Mouse (Mus musculus) cerebellum, adult 9-10 months (tissue): Measurements from ENCODE around the gene Cntn1.

Experiments used
- DNase-seq: peaks from one replicate; pipeline ENCODE4 v3.0.0; 2022

The Cntn1 gene

DNA sequence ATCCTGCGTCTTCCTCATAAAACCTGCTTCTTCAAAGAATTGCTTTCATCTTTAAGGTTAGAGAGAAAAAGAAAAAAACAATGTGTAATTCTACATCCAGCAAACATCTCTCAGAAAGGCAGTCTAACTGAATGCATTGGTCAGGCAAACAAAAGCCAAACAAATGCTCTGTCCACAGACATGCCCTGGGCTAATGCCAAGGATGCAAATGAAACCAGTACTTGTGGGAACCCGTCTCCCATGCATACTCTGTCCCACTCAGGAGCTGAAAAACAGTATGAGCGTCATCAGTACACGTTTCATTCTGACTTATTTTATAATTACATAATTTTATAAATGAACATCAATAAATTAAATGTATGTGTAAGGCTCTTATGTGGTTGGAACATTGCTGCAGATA lies 91.0 kb downstream of the Cntn1 start:
- DNase-seq, result peak; percentile 60

DNA sequence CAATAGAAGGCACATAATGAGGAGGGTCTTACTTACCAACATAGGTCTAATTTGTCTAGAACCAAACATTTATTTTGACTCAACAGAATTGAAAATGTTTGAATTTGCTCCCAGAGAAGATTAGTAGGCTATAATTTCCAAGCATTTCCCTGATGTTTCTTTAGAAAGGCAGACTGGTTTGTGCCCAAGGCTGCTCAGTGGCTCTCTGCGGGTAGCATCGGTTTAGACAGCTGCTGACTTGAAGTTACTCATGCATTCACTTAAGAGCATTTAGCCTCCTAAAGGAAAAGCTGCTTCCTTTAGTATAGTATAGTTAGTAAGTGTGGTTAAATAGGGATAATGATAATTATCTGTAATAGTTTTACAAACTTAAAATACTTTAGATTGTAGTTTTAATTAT lies 104.0 kb downstream of the Cntn1 start:
- no peak for DNase-seq

DNA sequence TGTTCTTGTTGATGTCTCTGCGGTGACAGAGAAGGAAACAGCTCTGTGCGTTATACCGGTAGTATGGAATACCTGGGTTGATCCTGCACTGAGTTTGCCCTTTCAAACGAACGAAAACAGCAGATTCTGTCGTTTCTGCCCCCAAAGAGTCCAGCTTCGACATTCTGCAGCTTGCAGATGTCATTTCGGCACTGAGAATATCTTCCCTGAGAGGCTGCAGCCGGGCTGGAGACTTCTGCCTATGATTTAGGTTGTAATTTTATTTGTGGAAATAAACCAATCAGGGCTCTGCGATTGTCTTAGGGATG lies 109.8 kb downstream of the Cntn1 start:
- no peak for DNase-seq

DNA sequence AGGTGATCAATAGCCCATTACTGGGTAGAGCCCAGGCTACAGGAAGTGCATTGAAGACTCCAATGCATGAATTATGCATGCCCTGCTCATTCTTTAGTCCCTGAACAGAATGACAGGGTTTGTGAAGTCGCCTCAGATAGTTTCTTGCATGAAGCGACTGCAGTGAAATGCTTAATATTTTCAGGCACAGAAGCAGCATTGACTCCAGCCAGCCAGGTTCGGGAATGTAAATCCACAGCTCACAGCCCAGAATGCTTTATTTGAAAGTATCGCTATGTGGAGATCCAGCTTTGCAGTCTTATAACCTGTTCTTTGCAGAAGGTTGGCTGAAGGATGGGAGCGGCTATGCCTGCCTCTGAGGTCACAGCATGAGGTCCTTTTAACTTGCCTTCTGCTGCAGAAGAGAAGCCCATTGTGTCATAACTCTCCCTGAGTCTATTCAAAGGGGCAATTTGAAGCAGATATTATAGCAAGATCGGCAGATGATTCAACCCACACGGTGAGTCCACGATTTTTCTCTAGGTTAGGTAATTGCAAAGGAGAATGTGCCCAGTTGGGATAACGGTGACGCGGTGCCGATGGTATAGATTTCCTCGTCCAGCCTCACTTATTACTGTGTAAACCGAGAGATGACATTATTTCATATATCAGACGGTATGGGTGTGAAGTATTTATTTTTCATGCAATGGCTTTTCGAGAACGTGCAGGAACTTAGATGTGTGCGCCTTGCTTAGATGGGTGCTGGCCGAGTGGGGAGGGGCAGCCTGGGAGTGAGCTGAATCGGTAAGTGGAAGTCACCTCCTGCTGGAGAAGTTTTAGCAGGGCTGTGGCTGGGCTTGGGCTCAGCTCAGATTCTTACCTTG lies 110.4 kb downstream of the Cntn1 start:
- DNase-seq, result peak; percentile 75

DNA sequence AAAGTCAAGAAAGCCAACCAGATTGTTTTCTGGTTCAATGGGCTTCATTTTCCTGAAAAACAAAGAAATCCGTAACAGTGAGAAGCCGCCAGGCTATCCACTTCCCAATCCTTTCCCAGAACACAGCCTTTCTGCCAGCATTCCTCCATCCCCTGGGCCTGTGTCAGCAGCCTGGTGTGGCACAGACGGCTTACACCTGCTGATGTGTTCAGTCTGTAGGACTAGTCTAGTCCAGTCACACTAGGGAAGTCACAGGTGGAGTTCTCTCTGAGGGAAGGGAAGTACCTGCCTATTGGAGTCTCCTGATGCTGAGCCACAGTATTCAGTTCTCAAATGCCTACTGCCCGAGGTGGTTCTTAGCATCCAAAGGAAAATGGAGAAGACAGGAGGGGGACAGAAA lies 111.9 kb downstream of the Cntn1 start:
- peak; percentile 57 for DNase-seq

DNA sequence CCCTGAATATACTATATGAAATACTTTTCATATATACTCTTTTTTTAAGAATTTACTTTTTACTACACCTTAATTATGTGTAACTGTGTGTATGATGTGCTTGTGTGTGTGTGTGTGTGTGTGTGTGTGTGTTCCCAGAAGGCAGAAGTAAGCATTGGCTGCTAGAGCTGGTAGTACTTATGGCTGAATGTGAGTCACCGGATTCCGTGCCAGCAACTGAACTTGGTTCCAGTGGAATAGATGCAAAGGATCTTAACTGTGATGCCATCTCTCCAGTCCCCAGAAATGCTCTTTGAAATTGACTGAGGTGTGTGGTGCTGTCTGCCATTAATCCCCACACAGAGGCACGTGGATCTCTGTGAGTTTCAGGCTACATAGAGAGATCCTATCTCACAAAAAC lies 113.2 kb downstream of the Cntn1 start:
- peak; percentile 61 for DNase-seq

DNA sequence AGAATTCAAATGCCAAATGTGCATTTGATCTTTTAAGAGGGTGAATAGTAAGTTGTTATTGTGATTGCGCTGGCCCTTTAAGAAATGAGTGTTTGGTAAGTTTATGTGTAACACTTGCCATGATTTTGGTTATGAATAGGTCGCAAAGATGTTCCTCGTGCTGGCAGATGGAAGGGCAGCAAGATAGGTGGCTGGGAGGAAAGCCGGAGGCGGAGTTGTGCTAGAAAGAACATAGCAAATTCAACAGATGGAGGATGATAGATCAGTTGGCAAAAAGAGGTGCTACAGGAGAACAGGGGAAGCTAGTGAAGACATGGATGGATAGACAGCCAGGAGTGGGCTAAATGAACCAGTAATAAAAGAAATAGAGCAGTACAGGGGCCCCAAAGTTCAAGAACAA lies 115.3 kb downstream of the Cntn1 start:
- peak; percentile 92 for DNase-seq

DNA sequence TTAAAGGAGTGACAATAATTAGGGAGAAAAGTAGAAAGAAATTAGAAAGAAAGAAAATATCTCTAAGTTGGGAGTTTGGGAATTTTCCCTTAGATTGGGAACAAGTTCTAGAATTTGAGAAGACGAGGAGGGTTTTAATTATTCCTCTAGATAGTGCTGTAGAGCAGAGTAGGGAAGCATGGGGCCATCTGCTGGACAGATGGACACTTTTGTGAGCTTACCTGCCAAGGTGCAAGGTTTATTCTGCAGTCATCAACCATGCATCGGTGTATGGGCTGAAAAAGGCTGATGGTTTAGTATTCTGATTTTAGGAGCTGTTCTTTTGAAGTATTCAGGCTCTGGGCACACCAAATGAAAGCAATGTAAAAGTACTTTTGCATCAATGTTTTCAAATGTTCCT lies 124.8 kb downstream of the Cntn1 start:
- DNase-seq, result peak; percentile 74

DNA sequence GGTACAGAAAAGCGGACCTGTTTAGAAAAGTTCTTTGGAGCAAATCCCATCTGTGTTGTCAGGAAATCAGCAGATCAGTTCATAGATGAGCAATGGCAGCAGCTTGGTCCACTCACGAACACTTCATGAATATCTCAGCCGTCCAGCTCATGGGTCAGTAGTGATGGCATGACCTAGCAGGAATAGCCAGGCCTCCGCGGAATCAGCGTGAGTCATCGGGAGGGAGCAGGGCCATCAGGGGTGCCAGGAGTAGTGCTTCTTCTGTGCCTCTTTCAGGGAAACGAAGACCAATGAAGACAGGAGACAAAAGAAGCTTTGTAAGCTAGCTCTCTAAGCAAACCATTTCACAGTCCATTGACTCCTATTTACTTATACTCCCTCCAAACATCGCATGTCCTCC lies 126.4 kb downstream of the Cntn1 start:
- no peak for DNase-seq

DNA sequence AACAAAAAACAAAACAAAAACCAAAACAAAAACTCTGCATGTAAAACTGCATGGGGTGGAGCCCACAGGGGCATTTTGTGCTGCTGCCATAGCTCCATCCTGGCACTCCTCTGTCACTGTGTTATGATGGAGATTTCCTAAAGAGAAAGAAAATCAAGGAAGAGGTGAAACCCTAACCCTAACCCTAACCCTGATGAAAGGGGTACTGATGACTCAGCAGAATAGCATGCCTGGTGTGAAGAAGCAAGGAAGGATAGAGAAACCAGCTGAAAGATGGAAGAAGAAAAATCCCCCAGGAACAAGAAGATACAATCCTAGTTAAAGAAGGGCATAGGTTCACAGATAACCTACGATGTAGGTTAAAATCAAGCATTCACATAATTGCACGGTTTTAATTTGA lies 134.5 kb downstream of the Cntn1 start:
- DNase-seq, result no peak

DNA sequence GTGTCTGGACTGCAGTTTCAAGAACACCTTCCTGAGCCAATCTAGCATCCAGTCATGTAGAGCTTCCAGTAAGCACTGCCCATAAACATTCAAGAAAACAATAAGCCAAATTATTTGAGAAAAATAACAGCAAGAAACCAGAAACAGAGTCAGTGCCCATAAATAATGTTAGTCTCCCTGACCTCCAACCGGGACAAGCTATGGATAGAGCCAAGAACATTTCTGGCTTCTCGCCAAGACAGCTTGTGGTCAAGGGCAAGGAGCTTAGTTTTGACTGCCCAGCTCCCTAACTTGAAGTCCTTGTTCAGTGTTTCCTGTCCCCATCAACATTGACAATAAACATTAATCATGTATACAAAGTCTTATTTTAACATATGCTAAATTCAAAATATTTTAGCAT lies 139.0 kb downstream of the Cntn1 start:
- peak; percentile 86 for DNase-seq

DNA sequence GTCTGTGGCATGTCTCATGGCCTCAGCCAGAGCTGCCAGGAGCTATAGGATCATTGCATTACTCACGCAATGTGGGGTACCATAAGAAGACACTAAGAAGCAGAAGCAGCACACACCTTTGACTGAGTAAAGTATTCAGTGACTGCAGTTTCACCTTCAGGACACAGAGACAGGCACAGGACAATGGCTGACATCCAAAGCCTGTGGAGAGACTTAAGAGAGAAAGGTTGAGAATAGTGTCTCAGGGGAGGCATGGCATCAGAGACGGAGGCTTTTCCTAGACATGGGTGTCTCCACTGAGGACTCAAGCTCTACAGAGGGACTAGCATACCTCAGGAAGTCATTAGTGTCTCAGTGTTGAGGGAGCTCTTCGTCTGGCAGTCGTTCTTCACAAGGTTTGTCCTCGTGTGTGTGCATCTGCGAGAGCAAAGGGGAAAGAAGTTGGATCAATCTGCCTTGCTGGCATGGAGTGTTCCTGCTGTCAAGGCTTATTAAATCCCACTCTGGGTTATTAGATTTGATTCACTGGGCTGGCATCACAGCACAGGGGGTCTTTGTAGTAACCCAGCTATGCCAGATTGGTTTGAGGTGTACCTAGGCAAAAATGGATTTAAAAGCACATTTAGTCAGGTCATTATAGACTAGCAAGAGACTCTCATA lies 149.5 kb downstream of the Cntn1 start:
- DNase-seq, result peak; percentile 36

DNA sequence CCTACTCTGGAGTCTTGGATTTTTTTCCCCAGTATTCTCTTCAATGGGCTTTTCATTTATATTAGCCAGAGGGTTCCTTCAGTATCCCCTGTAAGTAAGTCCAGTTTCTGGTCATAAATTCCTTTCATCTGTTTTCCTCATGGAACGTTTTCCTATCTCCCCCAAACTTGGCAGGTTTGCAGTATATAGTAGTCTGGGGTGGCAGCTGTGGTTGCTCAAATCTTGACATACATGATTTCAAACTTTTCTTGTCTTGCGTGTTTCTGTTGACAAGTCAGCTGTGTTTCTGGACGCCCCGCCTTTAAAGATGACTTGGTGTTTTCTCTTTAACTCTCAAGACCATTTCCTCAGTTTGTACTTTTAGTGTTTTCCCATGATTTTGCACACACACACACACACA lies 155.7 kb downstream of the Cntn1 start:
- no peak for DNase-seq

DNA sequence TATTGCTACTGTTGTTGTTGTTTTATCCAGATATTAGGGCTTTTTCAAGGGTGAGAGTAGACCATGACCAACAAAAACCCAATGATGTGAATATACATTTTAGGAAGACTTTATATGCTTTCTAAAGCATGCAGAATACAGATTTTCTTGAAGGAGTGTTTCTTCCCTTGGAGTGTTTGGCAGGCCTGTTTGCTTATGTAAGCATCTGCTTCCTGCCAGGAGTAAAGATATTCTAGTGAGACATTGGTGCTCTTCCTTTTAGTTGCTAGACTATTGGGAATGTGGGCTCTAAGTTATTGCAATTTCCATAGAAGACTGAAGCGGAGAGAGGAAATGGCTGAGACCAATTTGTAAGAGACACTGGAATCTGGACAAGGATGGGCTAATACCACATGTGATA lies 158.8 kb downstream of the Cntn1 start:
- no peak for DNase-seq

DNA sequence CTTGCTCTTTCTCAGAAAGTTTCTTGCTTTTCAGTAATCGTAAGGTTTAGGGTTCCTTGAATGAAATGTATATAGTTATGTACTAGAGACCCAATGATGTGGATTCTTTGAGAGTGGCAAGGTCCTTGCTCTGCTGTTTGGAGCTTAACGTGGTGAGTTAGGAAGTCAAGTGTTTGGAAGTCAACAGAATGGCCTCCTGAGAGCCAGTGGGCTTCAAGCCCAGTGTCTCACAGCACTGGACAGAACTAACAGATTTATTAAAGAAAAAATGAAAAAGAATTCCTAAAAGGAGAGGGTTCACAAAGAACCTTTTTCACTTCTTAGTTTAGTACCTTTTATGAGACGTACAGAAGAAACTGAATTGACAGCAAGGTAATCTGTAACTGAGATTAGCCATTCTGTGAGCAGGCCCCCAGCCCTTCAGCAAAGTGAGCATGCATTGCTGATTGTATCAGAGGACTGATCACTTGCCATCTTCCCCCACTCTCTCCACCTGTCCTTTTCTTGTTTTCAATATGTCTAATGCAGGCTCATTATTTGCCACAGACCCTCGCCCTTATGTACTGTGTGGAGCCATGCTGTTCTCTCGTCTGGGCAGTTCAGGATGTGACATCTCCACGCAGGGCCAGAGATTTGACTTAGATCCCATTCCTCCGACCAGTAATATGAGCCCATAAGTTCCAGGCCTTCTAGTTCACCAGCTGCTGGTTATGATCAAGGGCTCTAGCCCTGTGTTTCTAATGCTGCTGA lies 159.7 kb downstream of the Cntn1 start:
- no peak for DNase-seq

DNA sequence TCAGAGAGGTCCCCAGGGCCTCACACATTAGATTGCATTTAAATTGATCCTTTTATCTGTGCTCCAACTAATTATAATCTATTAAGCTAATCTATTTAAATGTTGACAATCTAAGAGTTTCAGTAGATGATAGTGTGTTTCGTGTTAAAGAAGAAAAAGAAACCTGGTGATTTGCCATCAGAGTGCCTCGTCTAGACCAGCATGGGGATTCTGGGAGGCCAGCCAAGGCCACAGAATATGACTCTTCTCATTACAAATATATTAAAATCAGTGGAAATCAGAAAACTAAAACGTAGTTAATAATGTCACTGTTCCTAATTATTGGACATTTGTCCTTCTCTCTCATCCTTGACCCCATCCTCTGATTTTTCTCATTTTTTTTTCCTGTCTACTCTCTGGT lies 164.9 kb downstream of the Cntn1 start:
- peak; percentile 46 for DNase-seq

DNA sequence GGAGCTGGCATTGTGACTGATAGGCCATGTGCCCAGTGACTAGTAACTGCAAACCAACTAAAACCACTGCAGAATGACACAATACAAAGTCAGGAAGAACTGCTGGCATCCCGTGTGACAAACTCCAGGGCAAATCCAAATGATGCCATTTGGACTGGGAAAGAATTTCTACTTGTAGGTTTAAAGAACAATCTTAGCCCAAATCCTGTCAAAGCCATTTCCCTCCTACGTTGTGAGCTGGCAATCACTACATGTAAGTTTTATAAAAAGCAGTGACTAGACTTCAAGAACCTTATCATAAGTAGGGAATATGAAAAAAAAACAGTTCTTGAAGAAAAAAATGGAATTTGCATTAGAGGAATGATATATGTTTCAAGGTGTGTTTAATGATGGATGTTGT lies 170.5 kb downstream of the Cntn1 start:
- no peak for DNase-seq

DNA sequence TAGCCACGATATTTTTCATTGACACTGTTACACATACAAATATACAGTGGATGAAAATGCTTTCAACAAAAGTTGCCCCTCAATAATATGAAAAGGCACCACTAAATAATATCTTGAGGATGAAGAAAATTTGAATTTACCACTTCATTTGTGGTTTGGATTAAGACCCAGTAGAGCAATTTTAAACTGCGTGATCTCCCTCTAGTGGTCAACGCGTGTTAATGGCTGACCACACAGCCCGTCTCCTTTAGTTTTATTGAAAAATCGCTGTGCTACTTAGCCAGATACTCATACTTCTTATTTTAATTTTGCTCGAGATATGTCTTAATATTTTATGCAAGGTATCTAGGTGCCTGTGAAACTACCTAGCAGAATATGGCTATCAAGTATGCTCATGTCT lies 180.4 kb downstream of the Cntn1 start:
- peak; percentile 53 for DNase-seq

DNA sequence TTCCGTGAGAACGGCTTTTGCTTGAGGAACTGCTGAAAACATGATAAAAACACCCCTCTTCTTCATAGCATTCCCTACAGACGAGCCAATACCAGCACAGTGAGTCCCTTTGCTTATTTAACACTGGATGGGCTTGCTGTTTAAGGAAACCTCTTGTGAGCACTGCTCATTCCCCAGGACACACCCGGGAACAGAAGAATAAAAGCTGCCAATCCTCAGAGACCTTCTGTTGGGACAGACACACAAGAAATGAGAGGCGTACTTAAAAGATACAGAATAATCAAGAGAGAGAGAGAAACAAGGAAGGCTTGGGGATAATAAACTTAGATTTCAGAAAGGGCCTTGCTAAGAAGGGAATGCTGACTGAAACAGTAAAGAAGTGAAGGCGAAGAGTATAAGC lies 184.9 kb downstream of the Cntn1 start:
- no peak for DNase-seq

DNA sequence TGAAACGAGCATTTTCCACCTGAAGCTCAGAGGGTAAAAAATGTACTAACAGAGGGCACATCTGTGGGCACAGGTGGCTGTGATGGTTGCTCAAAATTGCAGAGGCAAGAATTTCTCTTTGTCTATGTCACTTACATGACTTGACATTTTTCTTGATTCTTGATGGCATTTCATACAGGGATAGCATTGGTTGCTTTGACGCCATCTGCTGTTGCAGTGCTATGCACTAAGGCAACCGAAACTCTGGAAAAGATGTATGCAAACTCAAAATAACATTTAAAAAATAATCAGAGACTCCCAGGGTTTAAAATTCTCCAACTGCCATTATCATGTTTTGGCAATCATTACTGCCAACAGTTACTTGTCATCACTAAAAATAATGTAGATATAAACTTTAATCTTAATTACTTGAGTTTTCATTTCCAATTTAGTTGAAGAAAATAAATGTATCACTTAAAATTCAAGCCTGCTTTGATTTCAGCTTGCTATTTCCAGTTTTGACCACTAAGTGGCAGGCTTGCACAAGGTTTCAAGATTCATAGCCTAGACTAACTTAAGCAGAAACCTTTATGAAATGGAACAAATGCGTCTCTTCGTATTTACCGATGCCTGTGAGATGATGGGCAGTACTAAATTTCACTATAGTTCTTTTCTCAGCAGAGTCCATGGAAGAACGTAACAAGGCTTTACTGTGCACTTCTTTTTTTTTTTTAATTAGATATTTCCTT lies 214.2 kb downstream of the Cntn1 start:
- DNase-seq, result peak; percentile 62

DNA sequence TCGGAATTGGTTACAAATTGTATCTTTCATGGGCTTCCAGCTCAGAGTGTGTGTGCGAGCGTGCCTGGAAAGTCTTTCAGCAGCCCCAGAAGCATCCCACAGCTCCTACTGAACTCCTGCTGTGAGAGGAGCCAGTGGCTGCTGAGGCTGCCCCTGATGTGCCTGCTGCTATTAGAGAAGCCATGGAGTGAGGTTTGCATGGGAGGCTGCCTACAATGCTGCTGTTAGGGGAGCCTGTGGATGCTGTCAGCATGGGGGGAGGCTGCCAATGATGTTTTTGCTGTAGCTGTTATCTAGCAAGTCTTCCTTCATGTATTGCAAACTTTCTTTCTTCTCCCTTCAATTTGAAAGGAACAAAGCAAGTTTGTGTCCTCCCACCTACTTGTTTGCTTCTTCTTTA lies 217.4 kb downstream of the Cntn1 start:
- no peak for DNase-seq

DNA sequence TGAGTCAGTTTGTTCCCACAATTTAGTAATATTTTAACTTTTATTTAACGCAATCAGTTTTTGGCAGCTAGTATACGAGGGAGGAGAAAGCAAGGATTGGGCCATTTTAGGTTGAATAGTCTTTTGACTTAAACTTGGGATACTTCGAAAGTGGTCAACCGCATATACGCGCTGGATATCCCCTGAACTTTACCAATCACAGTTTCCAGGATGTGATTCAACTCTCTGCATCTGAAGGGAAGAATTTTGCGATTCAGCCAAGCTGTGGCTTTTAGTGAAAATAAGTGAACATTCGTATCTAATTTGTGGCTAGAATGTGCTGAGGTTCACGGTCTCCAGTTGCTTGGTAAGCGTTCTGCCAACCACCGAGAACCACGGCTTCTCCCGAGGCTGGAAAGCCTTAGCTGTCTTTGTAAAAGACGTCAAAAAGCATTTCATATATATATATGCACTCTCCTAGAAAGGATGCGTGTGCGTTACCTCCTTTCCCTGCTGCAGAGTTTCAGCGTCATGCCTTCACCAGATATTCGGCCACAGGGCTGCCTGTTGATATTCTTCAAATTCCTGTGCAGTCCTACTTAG lies 217.9 kb downstream of the Cntn1 start:
- DNase-seq, result no peak

DNA sequence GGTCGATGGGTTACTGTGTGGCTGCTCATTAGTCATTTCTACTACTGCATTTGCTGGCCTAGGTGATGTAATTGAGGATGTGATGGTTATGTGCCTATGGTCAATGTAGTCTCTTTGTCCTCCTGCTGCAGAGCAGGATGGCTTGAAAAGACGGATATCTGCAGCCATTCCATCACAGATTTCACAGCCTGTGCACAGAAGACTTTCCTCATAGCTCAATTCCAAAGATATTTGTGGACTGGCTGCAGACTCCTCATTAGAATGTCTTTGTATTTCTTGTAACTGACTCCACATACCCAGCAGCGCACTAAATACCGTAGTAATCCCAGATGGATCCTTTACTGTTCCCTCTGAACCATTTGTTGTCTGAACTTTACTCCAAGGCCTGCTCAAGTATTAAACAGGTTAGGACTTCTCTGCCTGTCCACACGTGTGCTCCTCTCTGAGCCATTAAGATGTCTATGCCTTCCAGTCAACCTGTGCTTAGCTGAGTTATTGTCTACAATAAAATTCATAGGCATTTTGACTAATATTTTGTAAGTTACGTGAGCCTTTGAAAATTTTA lies 220.9 kb downstream of the Cntn1 start:
- no peak for DNase-seq
